Mouse (Mus musculus): Measurements from ENCODE around the gene Dmwd.

- no peak for TF ChIP-seq CTCF (IDR thresholded peaks at IDR 0.05; ENCODE audit: control insufficient read depth, insufficient read depth, insufficient read length)
- no peak for TF ChIP-seq MAX (IDR thresholded peaks at IDR 0.05)
These were observed 43.8 kb downstream of the Dmwd start, which contains the start of gene Fbxo46 for GRCm38 (mm10) chr7:19119631-19120429.

All from C2C12 (cell line).